Mouse (Mus musculus) MEL (cell line): ENCODE data around the gene Slc5a2. TPM values are rescaled to one million over a fixed set of nuclear protein-coding genes. Genes with fewer than 3 reads are reported as not detected.

ENCODE experiments used
- DNase-seq: peaks from one replicate; pipeline ENCODE4 v3.0.0; 2011; ENCODE audit warnings: low read depth, low spot score
- H3K27ac ChIP-seq: 2 replicates; pipeline ENCODE4 v1.5.1; 2012; ENCODE audit warnings: low read depth, mild to moderate bottlenecking, control low read depth, low read length, moderate library complexity; ENCODE audit not compliant: control insufficient read depth
- H3K27me3 ChIP-seq, 2 experiments: fragments of 150-350 bp in 1 of 2; sonication (generic) in 1 of 2; 2 replicates each; pipeline ENCODE4 v1.6.1; 2012; ENCODE audit warnings: low read length in 2 of 2, mild to moderate bottlenecking in 2 of 2, improper control_type of control experiment in 1 of 2, moderate library complexity in 1 of 2; ENCODE audit not compliant: insufficient read depth in 2 of 2, control insufficient read depth in 1 of 2
- H3K36me3 ChIP-seq, 2 experiments: 2 replicates each; pipeline ENCODE4 v1.6.1; 2012 to 2014; ENCODE audit warnings: low read length in 2 of 2, improper control_type of control experiment in 1 of 2, inconsistent platforms in 1 of 2, mild to moderate bottlenecking in 1 of 2; ENCODE audit not compliant: insufficient read depth in 2 of 2, control insufficient read depth in 1 of 2
- H3K4me1 ChIP-seq, 2 experiments: fragments of 150-350 bp in 1 of 2; sonication (generic) in 1 of 2; 2 replicates each; pipeline ENCODE4 v1.6.1; 2012; ENCODE audit warnings: low read length in 2 of 2, improper control_type of control experiment in 1 of 2, mild to moderate bottlenecking in 1 of 2; ENCODE audit not compliant: insufficient read depth in 2 of 2, control insufficient read depth in 1 of 2
- H3K4me3 ChIP-seq, 2 experiments: fragments of 150-350 bp in 1 of 2; sonication (generic) in 1 of 2; 2 replicates each; pipeline ENCODE4 v1.5.1; 2012; ENCODE audit warnings: low read depth in 2 of 2, low read length in 2 of 2, mild to moderate bottlenecking in 2 of 2, moderate library complexity in 2 of 2, control low read depth in 1 of 2, improper control_type of control experiment in 1 of 2; ENCODE audit not compliant: control insufficient read depth in 1 of 2, insufficient read depth in 1 of 2
- H3K79me2 ChIP-seq: 2 replicates; pipeline ENCODE4 v1.6.1; 2012; ENCODE audit warnings: mild to moderate bottlenecking, low read length, moderate library complexity; ENCODE audit not compliant: control insufficient read depth, poor library complexity, insufficient read depth
- H3K9ac ChIP-seq: 2 replicates; pipeline ENCODE4 v1.6.1; 2012; ENCODE audit warnings: low read depth, mild to moderate bottlenecking, control low read depth, low read length, moderate library complexity; ENCODE audit not compliant: control insufficient read depth, poor library complexity, severe bottlenecking
- H3K9me3 ChIP-seq: fragments of 150-350 bp; sonication (generic); replicated peaks from 2 replicates; pipeline ENCODE4 v1.6.1; 2012; ENCODE audit warnings: mild to moderate bottlenecking, low read length, improper control_type of control experiment, moderate library complexity; ENCODE audit not compliant: insufficient read depth
- BHLHE40 ChIP-seq: IDR thresholded peaks from 2 replicates; pipeline ENCODE4 v1.6.1; 2012; ENCODE audit warnings: low read depth, mild to moderate bottlenecking, inconsistent platforms, low read length, improper control_type of control experiment, borderline replicate concordance
- CHD2 ChIP-seq: IDR thresholded peaks from 2 replicates; pipeline ENCODE4 v1.6.1; 2011; ENCODE audit warnings: low read length, improper control_type of control experiment
- CTCF ChIP-seq, 3 experiments: IDR thresholded peaks in 2 of 3; conservative IDR thresholded peaks in 1 of 3; 2 replicates each; pipeline ENCODE4 v1.5.1; 2011 to 2012; ENCODE audit warnings: low read length in 3 of 3, low read depth in 2 of 3, mild to moderate bottlenecking in 2 of 3, improper control_type of control experiment in 1 of 3, inconsistent platforms in 1 of 3, mixed read lengths in 1 of 3, moderate library complexity in 1 of 3; ENCODE audit not compliant: control insufficient read depth in 1 of 3, insufficient read depth in 1 of 3, poor library complexity in 1 of 3, severe bottlenecking in 1 of 3
- ELF1 ChIP-seq: IDR thresholded peaks from 2 replicates; pipeline ENCODE4 v1.6.1; 2014; ENCODE audit warnings: low read depth, mild to moderate bottlenecking, inconsistent platforms, low read length, improper control_type of control experiment, moderate library complexity
- ETS1 ChIP-seq: IDR thresholded peaks from 2 replicates; pipeline ENCODE4 v1.6.1; 2012; ENCODE audit warnings: low read depth, mild to moderate bottlenecking, inconsistent platforms, low read length, improper control_type of control experiment, moderate library complexity
- GATA1 ChIP-seq: IDR thresholded peaks from 2 replicates; pipeline ENCODE4 v1.6.1; 2011; ENCODE audit warnings: low read depth, low read length, improper control_type of control experiment
- JUND ChIP-seq: IDR thresholded peaks from 2 replicates; pipeline ENCODE4 v1.6.1; 2011; ENCODE audit warnings: low read depth, mild to moderate bottlenecking, improper control_type of control experiment, low read length
- MAFK ChIP-seq: IDR thresholded peaks from 2 replicates; pipeline ENCODE4 v1.6.1; 2011; ENCODE audit warnings: low read depth, mild to moderate bottlenecking, low read length, improper control_type of control experiment, borderline replicate concordance
- MAZ ChIP-seq: IDR thresholded peaks from 2 replicates; pipeline ENCODE4 v1.6.1; 2012; ENCODE audit warnings: low read depth, mild to moderate bottlenecking, inconsistent platforms, low read length, improper control_type of control experiment
- MEF2A ChIP-seq: IDR thresholded peaks from 2 replicates; pipeline ENCODE4 v1.6.1; 2014; ENCODE audit warnings: low read depth, mild to moderate bottlenecking, inconsistent platforms, low read length, improper control_type of control experiment; ENCODE audit not compliant: poor library complexity, insufficient replicate concordance, severe bottlenecking; ENCODE audit errors: extremely low read depth
- NRF1 ChIP-seq: IDR thresholded peaks from 2 replicates; pipeline ENCODE4 v1.6.1; 2014; ENCODE audit warnings: low read depth, mild to moderate bottlenecking, inconsistent platforms, low read length, improper control_type of control experiment, moderate library complexity; ENCODE audit not compliant: poor library complexity, insufficient read depth, severe bottlenecking
- POLR2A ChIP-seq, 2 experiments: IDR thresholded peaks; 2 replicates each; pipeline ENCODE4 v1.6.1; 2011 to 2012; ENCODE audit warnings: low read length in 2 of 2, mild to moderate bottlenecking in 2 of 2, control low read depth in 1 of 2, improper control_type of control experiment in 1 of 2, low read depth in 1 of 2, moderate library complexity in 1 of 2; ENCODE audit not compliant: control insufficient read depth in 1 of 2, insufficient read depth in 1 of 2, poor library complexity in 1 of 2
- POLR2AphosphoS2 ChIP-seq: IDR thresholded peaks from 2 replicates; pipeline ENCODE4 v1.6.1; 2011; ENCODE audit warnings: low read length, improper control_type of control experiment
- RAD21 ChIP-seq: IDR thresholded peaks from 2 replicates; pipeline ENCODE4 v1.6.1; 2011; ENCODE audit warnings: mild to moderate bottlenecking, low read depth, low read length, improper control_type of control experiment
- RCOR1 ChIP-seq: IDR thresholded peaks from 2 replicates; pipeline ENCODE4 v1.6.1; 2012; ENCODE audit warnings: low read depth, mild to moderate bottlenecking, inconsistent platforms, low read length, improper control_type of control experiment
- TAL1 ChIP-seq: IDR thresholded peaks from 2 replicates; pipeline ENCODE4 v1.6.1; 2012; ENCODE audit warnings: mild to moderate bottlenecking, inconsistent platforms, low read length, moderate library complexity, mixed read lengths
- USF1 ChIP-seq: IDR thresholded peaks from 2 replicates; pipeline ENCODE4 v1.6.1; 2014; ENCODE audit warnings: low read depth, mild to moderate bottlenecking, inconsistent platforms, low read length, improper control_type of control experiment, moderate library complexity
- USF2 ChIP-seq, 2 experiments: IDR thresholded peaks; 2 replicates each; pipeline ENCODE4 v1.6.1; 2011 to 2012; ENCODE audit warnings: improper control_type of control experiment in 2 of 2, low read length in 2 of 2, borderline replicate concordance in 1 of 2, inconsistent platforms in 1 of 2, low read depth in 1 of 2, mild to moderate bottlenecking in 1 of 2; ENCODE audit not compliant: insufficient read depth in 1 of 2
- ZC3H11A ChIP-seq: IDR thresholded peaks from 2 replicates; pipeline ENCODE4 v1.6.1; 2012; ENCODE audit warnings: low read depth, mild to moderate bottlenecking, inconsistent platforms, low read length, improper control_type of control experiment
- ZKSCAN1 ChIP-seq: IDR thresholded peaks from 2 replicates; pipeline ENCODE4 v1.6.1; 2012; ENCODE audit warnings: low read depth, mild to moderate bottlenecking, inconsistent platforms, low read length, improper control_type of control experiment, moderate library complexity
- ZMIZ1 ChIP-seq: IDR thresholded peaks from 2 replicates; pipeline ENCODE4 v1.6.1; 2012; ENCODE audit warnings: low read depth, mild to moderate bottlenecking, inconsistent platforms, low read length, improper control_type of control experiment, moderate library complexity
- polyA plus RNA-seq, 2 experiments: library from polyadenylated mRNA; stranded (reverse) in 1 of 2; unstranded in 1 of 2; fragments of >175 nt in 1 of 2; fragments of >200 nt in 1 of 2; gene quantifications; 2 replicates each; pipeline versions ENCODE4 v1.2.1 to v1.2.4; 2012; ENCODE audit warnings: low replicate concordance in 2 of 2, low read depth in 1 of 2; ENCODE audit not compliant: insufficient read length in 2 of 2, insufficient read depth in 1 of 2, missing spikeins in 1 of 2
- total RNA-seq: library from RNA; depleted of rRNA; stranded (reverse); fragments of 300-350 nt; gene quantifications from 2 replicates; pipeline ENCODE4 v1.2.3, GENCODE M21; 2012

Gene Slc5a2
- total and polyA plus RNA-seq, 3 experiments: 0.25 to 0.58 TPM; not detected in 1

GRCm38 (mm10) chr7:128249998-128250397 lies 15.5 kb upstream of the Slc5a2 start:
- H3K9ac ChIP-seq: no peak overlapping the region
- no peak overlapping the region for H3K27ac ChIP-seq
- no peaks in the 10 kb centered on the region for H3K79me2 ChIP-seq
- no peak for TF ChIP-seq USF2 (IDR thresholded peaks at IDR 0.05; ENCODE audit: borderline replicate concordance in 1 of 2, insufficient read depth in 1 of 2, low read depth in 1 of 2, low read length in 2 of 2)
- no peak for TF ChIP-seq BHLHE40
- no peak for TF ChIP-seq MEF2A
- no peak for TF ChIP-seq GATA1
- no peak for TF ChIP-seq USF1
- no peak for TF ChIP-seq NRF1
- TF ChIP-seq MAFK: no peak
- no peak for TF ChIP-seq ZMIZ1
- no peak for TF ChIP-seq TAL1
- no peak for TF ChIP-seq CHD2
- no peak for TF ChIP-seq ETS1
- TF ChIP-seq JUND: no peak
- TF ChIP-seq ZKSCAN1: no peak
- TF ChIP-seq MAZ: no peak
- no peak for TF ChIP-seq POLR2AphosphoS2
- TF ChIP-seq POLR2A (IDR thresholded peaks at IDR 0.05; ENCODE audit: control insufficient read depth in 1 of 2, insufficient read depth in 1 of 2, low read depth in 1 of 2, low read length in 2 of 2, poor library complexity in 1 of 2): no peak
- TF ChIP-seq RCOR1: no peak
- TF ChIP-seq ZC3H11A: no peak
- TF ChIP-seq CTCF (IDR thresholded peaks at IDR 0.05 in 2 of 3, conservative IDR thresholded peaks at IDR 0.05 in 1 of 3; ENCODE audit: control insufficient read depth in 1 of 3, insufficient read depth in 1 of 3, low read depth in 2 of 3, low read length in 3 of 3, poor library complexity in 1 of 3, severe bottlenecking in 1 of 3): no peak
- no peak for TF ChIP-seq RAD21
- no peaks in the 10 kb centered on the region for H3K9me3 ChIP-seq
- H3K27me3 ChIP-seq: no peaks in the 10 kb centered on the region
- no peak overlapping the region for H3K4me3 ChIP-seq
- no peak for DNase-seq
- no peaks in the 10 kb centered on the region for H3K4me1 ChIP-seq
- no peaks in the 10 kb centered on the region for H3K36me3 ChIP-seq

- no peaks in the 10 kb centered on the region for H3K27me3 ChIP-seq
Measured at GRCm38 (mm10) chr7:128251946-128252345, 13.5 kb upstream of the Slc5a2 start.

More at GRCm38 (mm10) chr7:128251946-128252345, 13.5 kb upstream of the Slc5a2 start:
- Histone ChIP-seq H3K27ac (no peak overlapping the region), H3K4me3 (no peak overlapping the region), H3K9ac (no peak overlapping the region), H3K36me3 (no peaks in the 10 kb centered on the region), H3K4me1 (peaks cover 6% of the 10 kb centered on the region in 2 experiments), H3K79me2 (no peaks in the 10 kb centered on the region), H3K9me3 (no peaks in the 10 kb centered on the region)
- TF ChIP-seq MAFK (no peak), USF1 (no peak), ELF1 (no peak)
- no peak for DNase-seq
